Mouse (Mus musculus) hindbrain, embryonic 11.5 days (tissue): ENCODE data around the gene Rere. TPM values are rescaled to one million over a fixed set of nuclear protein-coding genes. Genes with fewer than 3 reads are reported as not detected.

ENCODE experiments used
- ATAC-seq: fragments of 200-750 bp; cut with Nextera tagmentation; 2 replicates; pipeline ENCODE4 v1.8.0; 2017; ENCODE audit warnings: mild to moderate bottlenecking, moderate TSS enrichment, moderate library complexity; ENCODE audit not compliant: low FRiP score
- DNase-seq: peaks from one replicate; pipeline ENCODE4 v3.0.0-alpha.2; 2015; ENCODE audit warnings: low spot score
- H3K27ac ChIP-seq: fragments of 300-500 bp; sonication (generic); 2 replicates; pipeline ENCODE4 v1.5.1; 2014; ENCODE audit warnings: mild to moderate bottlenecking, low read depth, low read length
- H3K27me3 ChIP-seq: fragments of 300-500 bp; sonication (generic); 2 replicates; pipeline ENCODE4 v1.6.1; 2014; ENCODE audit warnings: mild to moderate bottlenecking, low read length, moderate library complexity, mixed read lengths; ENCODE audit not compliant: control insufficient read depth, insufficient read depth
- H3K36me3 ChIP-seq: fragments of 300-500 bp; sonication (generic); 2 replicates; pipeline ENCODE4 v1.6.1; 2014; ENCODE audit warnings: mild to moderate bottlenecking, low read length, moderate library complexity, mixed read lengths; ENCODE audit not compliant: control insufficient read depth, insufficient read depth
- H3K4me1 ChIP-seq: fragments of 300-500 bp; sonication (generic); replicated peaks from 2 replicates; pipeline ENCODE4 v1.6.1; 2014; ENCODE audit warnings: low read length, mixed read lengths; ENCODE audit not compliant: control insufficient read depth, insufficient read depth
- H3K4me2 ChIP-seq: fragments of 300-500 bp; sonication (generic); replicated peaks from 2 replicates; pipeline ENCODE4 v1.6.1; 2014; ENCODE audit warnings: mild to moderate bottlenecking, low read depth, low read length
- H3K4me3 ChIP-seq: fragments of 300-500 bp; sonication (generic); 2 replicates; pipeline ENCODE4 v1.5.1; 2014; ENCODE audit warnings: low read depth, low read length
- H3K9ac ChIP-seq: fragments of 300-500 bp; sonication (generic); 2 replicates; pipeline ENCODE4 v1.6.1; 2014; ENCODE audit warnings: low read depth, low read length
- H3K9me3 ChIP-seq: fragments of 300-500 bp; sonication (generic); 2 replicates; pipeline ENCODE4 v1.6.1; 2016; ENCODE audit warnings: low read length; ENCODE audit not compliant: control insufficient read depth
- WGBS: fragments of 180-500 bp; shearing (Covaris S2); extraction: QIAGEN DNeasy Blood & Tissue Kit; methylation state at CpG from one replicate; pipeline ENCODE4 v1.1.7; 2014; 5-methylcytosine and 5-hydroxymethylcytosine counted together
- polyA plus RNA-seq: library from polyadenylated mRNA; unstranded; fragments of >200 nt; fragmentation: Nextera tagmentation; extraction: Ambion mirVana; gene quantifications from 2 replicates; pipeline ENCODE4 v1.2.1, GENCODE M21; 2014

Gene Rere
- polyA plus RNA-seq, 1 experiment from 2014 or later, result 50.0 TPM

- Histone ChIP-seq H3K9me3 (no peaks in the 10 kb centered on the region), H3K9ac (peak overlapping the region; percentile 86), H3K27me3 (no peaks in the 10 kb centered on the region), H3K27ac (0 out of 2 replicates have a peak overlapping the region, but pooled peaks have one; percentile 99), H3K36me3 (peaks cover 13% of the 10 kb centered on the region), H3K4me2 (peak overlapping the region; percentile 56), H3K4me1 (peaks cover 7% of the 10 kb centered on the region; the same call in 1 of the 2 replicates), H3K4me3 (peak overlapping the region; percentile 68)
- WGBS, result 3% methylated on average over 3 of the region's 3 CpGs
- DNase-seq (peak; percentile 32), ATAC-seq (no peak)
These were observed 42.9 kb upstream of the Rere start for GRCm38 (mm10) chr4:150238433-150239086.

GRCm38 (mm10) chr4:150239087-150239480, 42.4 kb upstream of the Rere start:
- H3K4me1 ChIP-seq, result peaks cover 7% of the 10 kb centered on the region; the same call in 1 of the 2 replicates
- H3K27ac ChIP-seq, result no peak overlapping the region
- peak overlapping the region; percentile 56 for H3K4me2 ChIP-seq
- H3K9me3 ChIP-seq, result no peaks in the 10 kb centered on the region
- ATAC-seq, result no peak
- H3K4me3 ChIP-seq, result peak overlapping the region; percentile 68
- DNase-seq, result peak; percentile 22
- peaks cover 15% of the 10 kb centered on the region for H3K36me3 ChIP-seq
- 25% methylated on average over 5 of the region's 5 CpGs for WGBS
- H3K9ac ChIP-seq, result no peak overlapping the region; the same call in 1 of the 2 replicates
- no peaks in the 10 kb centered on the region for H3K27me3 ChIP-seq

- Histone ChIP-seq H3K9ac (no peak overlapping the region), H3K4me3 (peak overlapping the region; percentile 68), H3K9me3 (no peaks in the 10 kb centered on the region), H3K36me3 (peaks cover 15% of the 10 kb centered on the region), H3K27me3 (no peaks in the 10 kb centered on the region), H3K27ac (no peak overlapping the region), H3K4me2 (peak overlapping the region; percentile 56; the same call in 1 of the 2 replicates), H3K4me1 (peaks cover 4% of the 10 kb centered on the region; the same call in 1 of the 2 replicates)
- DNase-seq (peak; percentile 28), ATAC-seq (no peak)
- 37% methylated on average over 6 of the region's 6 CpGs for WGBS
These were observed 41.9 kb upstream of the Rere start for GRCm38 (mm10) chr4:150239503-150239902.

DNA sequence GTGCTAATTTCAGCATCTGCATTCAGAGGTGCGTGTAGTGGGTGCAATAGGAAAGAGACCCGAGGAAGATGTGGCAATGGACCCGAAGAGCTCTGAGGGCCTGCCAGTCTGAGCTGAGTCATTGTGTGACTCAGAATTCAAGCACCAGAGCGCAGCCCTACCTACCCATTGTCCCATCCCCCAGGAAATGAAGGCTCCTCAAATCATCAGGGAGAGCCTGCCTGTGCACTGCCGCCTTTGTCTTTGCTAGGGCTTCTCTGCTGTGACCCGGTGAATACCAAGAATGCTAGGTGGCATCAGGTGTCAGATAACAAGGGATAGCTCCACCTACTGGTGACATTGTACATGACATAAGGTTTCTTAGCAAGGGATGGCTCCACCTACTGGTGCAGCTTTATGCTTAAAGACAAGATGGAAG, 41.5 kb upstream of the Rere start:
- 6% methylated on average over 6 of the region's 6 CpGs for WGBS
- DNase-seq (peak; percentile 94), ATAC-seq (no peak)
- Histone ChIP-seq H3K9me3 (no peaks in the 10 kb centered on the region), H3K27ac (no peak overlapping the region), H3K4me3 (peak overlapping the region; percentile 68), H3K27me3 (no peaks in the 10 kb centered on the region), H3K9ac (no peak overlapping the region), H3K4me2 (peak overlapping the region; percentile 56; the same call in 1 of the 2 replicates), H3K36me3 (peaks cover 15% of the 10 kb centered on the region), H3K4me1 (peaks cover 4% of the 10 kb centered on the region; the same call in 1 of the 2 replicates)

GRCm38 (mm10) chr4:150240381-150240886, 41.0 kb upstream of the Rere start:
- Histone ChIP-seq H3K4me2 (no peak overlapping the region; the same call in 1 of the 2 replicates), H3K9ac (no peak overlapping the region), H3K4me3 (no peak overlapping the region), H3K27ac (no peak overlapping the region), H3K36me3 (peaks cover 15% of the 10 kb centered on the region), H3K4me1 (peaks cover 4% of the 10 kb centered on the region; the same call in 1 of the 2 replicates), H3K27me3 (no peaks in the 10 kb centered on the region), H3K9me3 (no peaks in the 10 kb centered on the region)
- 90% methylated on average over 1 of the region's 1 CpGs for WGBS
- ATAC-seq (no peak), DNase-seq (peak; percentile 15)

- Histone ChIP-seq H3K27ac (no peak overlapping the region), H3K36me3 (peaks cover 20% of the 10 kb centered on the region), H3K9ac (no peak overlapping the region), H3K4me3 (no peak overlapping the region), H3K9me3 (no peaks in the 10 kb centered on the region), H3K4me2 (no peak overlapping the region), H3K4me1 (peaks cover 4% of the 10 kb centered on the region; the same call in 1 of the 2 replicates), H3K27me3 (no peaks in the 10 kb centered on the region)
- ATAC-seq, result no peak
- DNase-seq, result no peak
- WGBS, result 72% methylated on average over 4 of the region's 4 CpGs
These were observed 39.7 kb upstream of the Rere start for GRCm38 (mm10) chr4:150241708-150242107.

DNA sequence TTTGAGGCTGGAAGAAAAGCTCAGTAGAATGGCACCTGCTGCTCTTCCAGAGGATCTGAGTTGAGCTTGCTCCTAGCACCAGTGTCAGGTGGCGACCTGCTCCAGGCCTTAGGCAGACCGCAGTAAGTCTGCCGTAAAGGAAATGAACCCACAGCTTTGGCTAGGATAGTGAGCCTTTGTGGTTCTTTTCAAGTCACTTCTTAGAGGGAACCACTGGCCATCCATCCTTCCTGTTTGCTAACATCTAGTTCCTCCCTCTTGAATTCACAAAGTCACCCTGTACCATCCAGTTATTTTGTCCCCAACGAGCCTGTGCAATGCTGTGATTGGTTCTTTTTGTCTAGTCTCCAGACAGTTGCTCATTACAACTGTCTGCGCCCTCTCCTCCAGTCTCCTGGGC, 38.7 kb upstream of the Rere start:
- no peaks in the 10 kb centered on the region for H3K27me3 ChIP-seq
- no peak for ATAC-seq
- WGBS, result 84% methylated on average over 5 of the region's 5 CpGs
- peaks cover 4% of the 10 kb centered on the region; the same call in 1 of the 2 replicates for H3K4me1 ChIP-seq
- H3K4me3 ChIP-seq, result no peak overlapping the region
- H3K9me3 ChIP-seq, result no peaks in the 10 kb centered on the region
- H3K27ac ChIP-seq, result no peak overlapping the region
- H3K36me3 ChIP-seq, result peaks cover 20% of the 10 kb centered on the region
- H3K4me2 ChIP-seq, result no peak overlapping the region
- DNase-seq, result no peak
- H3K9ac ChIP-seq, result no peak overlapping the region

DNA sequence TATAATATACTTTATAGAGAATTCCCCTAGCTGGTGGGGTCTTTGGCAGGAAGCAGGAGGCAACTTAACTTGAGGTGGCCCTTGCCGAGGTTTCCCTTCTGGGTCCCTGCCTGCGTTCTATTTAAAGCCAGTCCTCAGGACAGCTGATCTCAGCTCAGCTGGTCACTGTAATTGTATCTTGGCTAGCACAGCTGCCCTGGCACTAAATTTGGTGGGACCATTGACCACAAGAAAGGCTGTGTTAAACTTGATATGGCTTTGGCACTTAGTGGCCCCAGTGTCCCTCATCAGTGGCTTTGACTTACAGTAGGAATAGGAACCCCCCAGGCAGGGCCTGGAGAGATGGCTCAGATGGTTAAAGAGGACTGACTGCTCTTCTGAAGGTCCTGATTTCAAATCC, 35.6 kb upstream of the Rere start:
- H3K4me3 ChIP-seq, result no peak overlapping the region
- no peak overlapping the region for H3K27ac ChIP-seq
- WGBS, result 73% methylated on average over 2 of the region's 2 CpGs
- no peaks in the 10 kb centered on the region for H3K9me3 ChIP-seq
- H3K9ac ChIP-seq, result no peak overlapping the region
- no peaks in the 10 kb centered on the region for H3K27me3 ChIP-seq
- peaks cover 27% of the 10 kb centered on the region for H3K36me3 ChIP-seq
- DNase-seq (no peak), ATAC-seq (no peak)
- no peak overlapping the region for H3K4me2 ChIP-seq
- H3K4me1 ChIP-seq, result peaks cover 5% of the 10 kb centered on the region

- peaks cover 3% of the 10 kb centered on the region; the same call in 1 of the 2 replicates for H3K4me1 ChIP-seq
- H3K4me2 ChIP-seq, result no peak overlapping the region
- no peak overlapping the region for H3K4me3 ChIP-seq
- no peaks in the 10 kb centered on the region for H3K27me3 ChIP-seq
- no peak overlapping the region for H3K27ac ChIP-seq
- no peak overlapping the region for H3K9ac ChIP-seq
- WGBS, result 68% methylated on average over 5 of the region's 5 CpGs
- ATAC-seq (peak; percentile 60), DNase-seq (peak; percentile 81)
- H3K9me3 ChIP-seq, result no peaks in the 10 kb centered on the region
- peaks cover 18% of the 10 kb centered on the region for H3K36me3 ChIP-seq
These were observed 33.4 kb upstream of the Rere start for GRCm38 (mm10) chr4:150248009-150248408.
